Mouse (Mus musculus) embryonic facial prominence, embryonic 10.5 days (tissue): ENCODE measurements around the gene Iqce. TPM values are rescaled to one million over a fixed set of nuclear protein-coding genes. Genes with fewer than 3 reads are reported as not detected.
"Not testable (repeated sequence)": the region's sequence is repeated elsewhere in the genome, so short reads cannot be mapped to it uniquely, and the experiment has no call there.

ENCODE experiments used
- DNase-seq: peaks from one replicate; pipeline ENCODE4 v3.0.0-alpha.2; 2017; ENCODE audit warnings: low spot score
- H3K27ac ChIP-seq: fragments of 300-500 bp; sonication (generic); replicated peaks from 2 replicates; pipeline ENCODE4 v1.5.1; 2016; ENCODE audit warnings: mild to moderate bottlenecking
- H3K27me3 ChIP-seq: fragments of 300-500 bp; sonication (generic); replicated peaks from 2 replicates; pipeline ENCODE4 v1.6.1; 2016; ENCODE audit warnings: low read depth, mild to moderate bottlenecking; ENCODE audit not compliant: poor library complexity, severe bottlenecking
- H3K36me3 ChIP-seq: fragments of 300-500 bp; sonication (generic); replicated peaks from 2 replicates; pipeline ENCODE4 v1.6.1; 2016; ENCODE audit warnings: mild to moderate bottlenecking, moderate library complexity
- H3K4me1 ChIP-seq: fragments of 300-500 bp; sonication (generic); 2 replicates; pipeline ENCODE4 v1.6.1; 2016
- H3K4me3 ChIP-seq: fragments of 300-500 bp; sonication (generic); 2 replicates; pipeline ENCODE4 v1.5.1; 2016; ENCODE audit warnings: mild to moderate bottlenecking, moderate library complexity
- H3K9me3 ChIP-seq: fragments of 300-500 bp; sonication (generic); 2 replicates; pipeline ENCODE4 v1.6.1; 2016; ENCODE audit warnings: mild to moderate bottlenecking
- WGBS: fragments of 180-500 bp; shearing (Covaris S2); methylation state at CpG from one replicate; pipeline ENCODE4 v1.1.7; 2016; 5-methylcytosine and 5-hydroxymethylcytosine counted together
- polyA plus RNA-seq: library from polyadenylated mRNA; unstranded; fragments of >200 nt; fragmentation: Nextera tagmentation; extraction: Ambion mirVana; gene quantifications from 2 replicates; pipeline ENCODE4 v1.2.1, GENCODE M21; 2016

Gene Iqce
- polyA plus RNA-seq, 1 experiment from 2014 or later: 28.2 TPM

DNA sequence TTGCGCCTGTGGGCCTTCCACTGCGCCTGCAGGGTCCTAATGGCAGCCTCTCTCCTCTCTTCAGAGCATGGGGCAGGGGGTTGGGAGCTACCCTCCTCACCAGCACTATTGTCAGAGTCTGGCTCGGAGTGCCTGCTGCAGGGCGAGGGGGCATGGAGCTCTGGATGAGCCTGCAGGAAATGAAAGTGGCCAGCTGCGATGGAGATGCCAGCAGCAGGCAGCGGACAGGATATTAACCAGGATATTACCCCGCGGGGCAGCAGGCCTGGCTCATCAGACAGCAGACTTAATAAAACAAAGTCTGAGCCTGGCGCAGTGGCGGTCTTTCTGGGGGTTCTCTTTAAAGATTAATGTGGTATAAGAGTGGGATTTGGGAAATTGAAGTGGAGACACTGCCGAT lies 27.1 kb downstream of the Iqce start:
- H3K9me3 ChIP-seq: no peaks in the 10 kb centered on the region
- no peak for DNase-seq
- H3K27ac ChIP-seq: 0 out of 2 replicates have a peak overlapping the region, but pooled peaks have one; percentile 14
- H3K4me3 ChIP-seq: no peak overlapping the region
- 92% methylated on average over 11 of the region's 11 CpGs for WGBS
- H3K36me3 ChIP-seq: peaks cover 81% of the 10 kb centered on the region
- no peaks in the 10 kb centered on the region for H3K27me3 ChIP-seq
- H3K4me1 ChIP-seq: peaks cover 2% of the 10 kb centered on the region; the same call in 1 of the 2 replicates

DNA sequence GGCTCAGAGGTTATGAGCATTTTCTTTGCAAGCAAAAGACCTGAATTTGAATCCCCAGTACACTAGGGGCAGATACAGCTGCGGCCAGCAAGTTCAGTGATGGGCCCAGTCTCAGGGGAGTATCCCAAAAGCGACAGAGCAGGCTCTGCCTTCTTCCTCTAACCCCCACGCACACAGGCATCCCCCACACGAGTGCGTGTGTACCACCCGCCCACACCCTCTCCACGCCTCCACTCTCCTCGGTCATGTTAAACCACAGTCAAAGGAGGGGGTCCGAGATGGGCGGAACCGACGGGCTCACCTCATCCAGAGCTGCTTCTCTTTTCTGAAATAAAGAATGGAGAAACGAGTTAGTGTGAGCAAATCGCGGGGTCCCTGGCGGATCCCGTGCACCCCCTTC lies 28.1 kb downstream of the Iqce start:
- H3K36me3 ChIP-seq: peaks cover 90% of the 10 kb centered on the region
- peaks cover 3% of the 10 kb centered on the region for H3K9me3 ChIP-seq
- 90% methylated on average over 17 of the region's 17 CpGs for WGBS

DNA sequence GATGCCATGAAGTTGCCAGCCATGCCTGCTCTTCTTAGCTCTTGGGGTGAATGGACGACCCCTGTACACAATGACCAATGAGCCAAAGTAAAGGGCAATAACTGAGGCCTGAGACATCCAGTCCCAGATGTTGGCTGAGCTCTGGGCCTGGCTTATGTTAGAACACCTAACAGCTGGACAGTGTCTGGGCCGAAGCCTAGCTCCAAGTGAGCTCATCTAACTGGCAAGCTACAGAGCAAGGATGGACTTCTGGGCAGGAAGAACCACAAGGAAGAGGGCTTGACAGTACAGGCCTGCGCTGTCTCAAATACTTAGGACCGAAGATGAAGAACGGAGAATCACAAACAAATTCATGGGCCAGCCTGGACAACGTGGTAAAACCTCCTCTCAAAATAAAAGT lies 29.6 kb downstream of the Iqce start:
- not testable (repeated sequence) for DNase-seq, H3K27ac ChIP-seq, H3K4me1 ChIP-seq, H3K4me3 ChIP-seq, H3K27me3 ChIP-seq
- H3K36me3 ChIP-seq: peaks cover 90% of the 10 kb centered on the region
- WGBS: 91% methylated on average over 6 of the region's 6 CpGs
- H3K9me3 ChIP-seq: peaks cover 10% of the 10 kb centered on the region

More for the DNA sequence above, 28.1 kb downstream of the Iqce start:
- H3K27me3 ChIP-seq: no peaks in the 10 kb centered on the region
- H3K27ac ChIP-seq: no peak overlapping the region
- no peak overlapping the region for H3K4me3 ChIP-seq
- DNase-seq: no peak
- H3K4me1 ChIP-seq: peaks cover 2% of the 10 kb centered on the region; the same call in 1 of the 2 replicates

DNA sequence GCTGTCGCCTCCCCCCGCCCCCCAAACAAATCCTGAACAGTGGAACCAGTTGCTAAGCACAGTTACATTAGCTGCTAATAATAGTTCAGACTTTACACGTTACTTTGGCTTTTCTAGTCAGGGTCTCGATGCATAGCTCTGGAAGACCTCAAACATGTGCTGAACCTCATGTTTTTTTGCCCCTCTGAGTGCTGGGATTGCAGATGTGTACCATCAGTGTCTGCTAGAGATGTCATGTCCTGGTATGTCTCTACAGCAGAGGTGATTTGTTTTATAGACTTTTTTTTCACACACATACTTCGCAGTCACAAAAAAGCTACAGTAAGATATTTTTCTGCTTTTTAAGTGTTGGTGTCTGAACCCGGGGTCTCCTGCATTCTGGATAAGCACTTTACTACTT lies 30.1 kb downstream of the Iqce start:
- H3K27ac ChIP-seq: no peak overlapping the region
- WGBS: 93% methylated on average over 6 of the region's 6 CpGs
- H3K4me1 ChIP-seq: peaks cover 4% of the 10 kb centered on the region; the same call in 1 of the 2 replicates
- no peak for DNase-seq
- peaks cover 10% of the 10 kb centered on the region for H3K9me3 ChIP-seq
- no peak overlapping the region for H3K4me3 ChIP-seq
- H3K36me3 ChIP-seq: peaks cover 90% of the 10 kb centered on the region
- no peaks in the 10 kb centered on the region for H3K27me3 ChIP-seq

DNA sequence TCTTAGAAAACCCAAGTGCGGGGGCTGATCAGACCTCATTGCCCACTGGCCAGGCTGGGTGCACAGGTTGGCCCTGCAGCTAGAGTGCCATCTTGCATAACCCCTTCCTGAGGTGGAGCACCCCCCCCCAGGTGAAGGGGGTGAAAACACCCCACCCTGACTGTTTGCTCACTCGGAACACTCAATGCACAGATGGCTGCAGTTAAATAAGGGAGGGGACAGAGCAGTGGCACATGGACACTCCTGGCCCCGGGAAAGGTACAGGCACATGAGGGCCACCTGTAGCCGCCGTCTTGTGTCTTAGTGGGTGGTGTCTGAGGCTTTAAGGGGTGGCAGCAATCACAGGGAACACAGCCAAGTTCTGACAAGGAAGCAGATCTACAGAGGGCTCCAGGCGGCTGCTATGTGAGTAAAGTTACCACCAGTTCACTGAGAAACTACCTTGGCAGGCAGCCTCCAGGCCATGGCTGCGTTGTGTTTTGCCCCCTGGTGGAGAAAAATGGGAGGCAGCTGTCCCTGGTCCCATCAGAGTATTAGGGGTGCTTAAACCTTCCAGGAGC lies 38.5 kb downstream of the Iqce start:
- 63% methylated on average over 7 of the region's 7 CpGs for WGBS
- no peak overlapping the region for H3K27ac ChIP-seq
- DNase-seq: peak; percentile 63
- H3K9me3 ChIP-seq: peaks cover 4% of the 10 kb centered on the region; the same call in 1 of the 2 replicates
- H3K36me3 ChIP-seq: peaks cover 26% of the 10 kb centered on the region
- peaks cover 34% of the 10 kb centered on the region for H3K4me1 ChIP-seq
- H3K27me3 ChIP-seq: peaks cover 12% of the 10 kb centered on the region; the same call in 1 of the 2 replicates
- no peak overlapping the region for H3K4me3 ChIP-seq

DNA sequence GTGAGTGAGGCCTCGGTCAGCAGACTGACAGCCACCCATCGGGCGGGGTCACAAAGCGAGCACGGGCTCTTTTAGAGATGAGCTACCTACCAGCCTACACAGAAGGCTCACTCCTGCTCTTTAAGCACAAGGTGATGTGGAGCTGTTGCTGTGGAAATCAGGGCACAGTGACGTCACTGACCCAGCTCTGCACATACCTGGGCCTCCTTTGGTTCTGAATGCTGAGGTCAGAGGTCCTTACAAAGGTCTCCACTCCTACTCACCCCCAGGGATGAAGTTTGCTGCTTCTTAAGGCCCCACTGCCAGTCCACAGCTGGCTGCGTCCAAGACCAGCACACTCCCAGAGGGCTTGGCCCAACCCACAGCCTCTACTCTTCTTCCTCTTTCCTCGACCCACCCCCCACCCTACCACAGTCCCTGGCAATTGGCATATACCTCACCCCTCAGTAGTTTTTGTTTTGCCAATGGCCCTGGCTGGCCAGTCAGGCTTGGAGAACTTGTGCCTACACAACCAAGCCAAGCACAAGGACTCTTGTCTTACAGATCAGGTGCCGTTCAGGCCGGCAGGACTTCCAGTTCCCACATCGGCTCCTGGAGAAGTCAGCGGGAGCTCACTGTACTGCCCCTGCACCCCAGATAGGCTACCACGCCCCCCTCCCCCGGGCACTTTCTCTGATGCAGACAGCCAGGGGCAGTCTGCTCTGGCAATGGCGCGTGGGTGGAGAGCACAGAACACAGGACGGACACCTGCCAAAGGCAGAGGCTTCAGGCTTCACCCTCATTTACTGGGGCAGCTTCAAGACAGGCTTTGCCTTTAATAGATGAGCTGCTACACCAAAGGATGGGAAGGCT lies 39.2 kb downstream of the Iqce start:
- 69% methylated on average over 17 of the region's 17 CpGs for WGBS
- Histone ChIP-seq H3K36me3 (peaks cover 19% of the 10 kb centered on the region), H3K27ac (0 out of 2 replicates have a peak overlapping the region, but pooled peaks have one; percentile 30)

DNA sequence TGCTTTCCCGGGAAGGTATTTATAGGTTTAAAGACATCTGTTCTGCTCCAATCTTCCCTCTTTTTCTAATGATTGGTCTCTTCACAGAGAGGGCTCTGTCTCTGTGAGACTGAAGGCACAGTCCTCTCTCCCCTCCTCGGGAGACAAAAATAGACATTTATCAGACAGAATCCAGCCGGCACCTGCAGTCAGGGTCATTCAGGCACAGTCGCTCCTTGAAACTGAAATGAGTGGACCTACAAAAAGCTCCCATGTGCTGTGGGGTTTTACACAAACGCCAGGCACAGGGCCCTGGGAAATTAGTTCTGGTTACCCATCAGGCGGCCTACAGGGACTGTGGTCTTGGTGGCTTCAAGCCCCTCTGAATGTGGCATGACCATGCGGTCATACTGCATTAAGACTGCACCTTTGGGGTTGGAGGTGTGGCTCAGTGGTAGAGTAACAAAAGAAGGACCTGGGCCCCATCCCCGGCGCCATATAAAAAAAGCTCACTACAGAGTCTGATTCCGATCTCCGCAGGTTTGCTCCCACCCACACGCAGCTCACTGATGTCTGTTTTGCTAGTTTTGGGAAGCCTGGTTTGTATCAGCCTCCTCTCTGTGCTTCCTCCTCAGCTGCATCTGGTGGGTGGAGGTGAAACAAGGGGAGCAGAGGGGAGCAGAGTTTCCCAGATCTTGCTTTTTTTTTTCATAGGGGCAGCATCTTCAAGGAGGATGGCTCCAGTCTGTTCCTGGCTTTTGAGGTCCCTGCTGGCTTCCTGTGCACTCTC lies 40.1 kb downstream of the Iqce start:
- Histone ChIP-seq H3K27ac (0 out of 2 replicates have a peak overlapping the region, but pooled peaks have one; percentile 30), H3K27me3 (peaks cover 12% of the 10 kb centered on the region; the same call in 1 of the 2 replicates)
- WGBS: 74% methylated on average over 12 of the region's 12 CpGs

More for the DNA sequence above, 39.2 kb downstream of the Iqce start:
- no peak for DNase-seq
- peaks cover 34% of the 10 kb centered on the region for H3K4me1 ChIP-seq
- no peak overlapping the region for H3K4me3 ChIP-seq
- H3K27me3 ChIP-seq: peaks cover 12% of the 10 kb centered on the region; the same call in 1 of the 2 replicates
- no peaks in the 10 kb centered on the region for H3K9me3 ChIP-seq

DNA sequence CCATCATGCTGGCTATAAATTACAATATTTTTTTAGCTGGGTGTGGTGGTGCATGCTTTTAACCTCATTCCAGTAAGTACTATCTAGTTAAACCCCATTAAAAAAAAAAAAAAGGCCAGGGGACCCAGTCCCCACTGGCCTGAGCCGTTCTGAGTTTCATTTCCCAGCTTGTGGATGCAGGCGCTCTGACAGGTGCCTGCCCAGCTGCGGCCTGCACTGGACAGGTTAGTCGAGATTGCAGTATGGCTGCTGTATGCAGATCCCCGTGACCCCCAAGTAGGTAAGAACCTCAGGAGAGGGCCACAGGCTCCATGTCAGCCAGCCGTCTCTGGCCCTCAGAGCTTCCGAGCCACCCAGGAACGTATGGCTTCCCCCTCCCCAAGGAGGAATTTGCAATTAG lies 40.8 kb downstream of the Iqce start:
- Histone ChIP-seq H3K27me3 (peaks cover 12% of the 10 kb centered on the region; the same call in 1 of the 2 replicates), H3K27ac (no peak overlapping the region), H3K4me3 (no peak overlapping the region), H3K36me3 (peaks cover 8% of the 10 kb centered on the region), H3K4me1 (peaks cover 36% of the 10 kb centered on the region), H3K9me3 (no peaks in the 10 kb centered on the region)
- 76% methylated on average over 8 of the region's 8 CpGs for WGBS
- no peak for DNase-seq

More for the DNA sequence above, 40.1 kb downstream of the Iqce start:
- DNase-seq: no peak
- Histone ChIP-seq H3K4me3 (no peak overlapping the region), H3K9me3 (no peaks in the 10 kb centered on the region), H3K36me3 (peaks cover 10% of the 10 kb centered on the region), H3K4me1 (peaks cover 36% of the 10 kb centered on the region)

DNA sequence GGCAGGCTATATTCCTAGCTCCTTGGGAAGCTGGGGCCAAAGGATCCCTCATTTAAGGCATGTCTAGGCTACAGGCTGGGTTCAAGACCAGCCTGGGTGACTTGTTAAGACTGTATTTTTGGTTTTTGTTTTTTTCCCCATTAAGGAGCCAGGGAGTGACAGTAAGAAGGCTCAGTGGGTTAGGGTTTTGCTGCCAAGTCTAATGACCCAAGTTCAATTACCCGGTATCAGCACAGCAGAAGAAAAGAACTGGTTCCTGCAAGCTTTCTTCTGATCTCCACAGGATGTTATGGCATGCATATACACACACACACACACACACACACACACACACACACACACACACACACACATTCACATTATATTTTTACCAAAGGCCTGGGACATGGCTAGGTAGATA lies 41.8 kb downstream of the Iqce start:
- Histone ChIP-seq H3K36me3 (peaks cover 2% of the 10 kb centered on the region; the same call in 1 of the 2 replicates), H3K9me3 (no peaks in the 10 kb centered on the region), H3K27ac (no peak overlapping the region), H3K4me1 (peaks cover 36% of the 10 kb centered on the region), H3K4me3 (no peak overlapping the region), H3K27me3 (peaks cover 12% of the 10 kb centered on the region; the same call in 1 of the 2 replicates)
- WGBS: 86% methylated on average over 1 of the region's 1 CpGs
- DNase-seq: no peak

DNA sequence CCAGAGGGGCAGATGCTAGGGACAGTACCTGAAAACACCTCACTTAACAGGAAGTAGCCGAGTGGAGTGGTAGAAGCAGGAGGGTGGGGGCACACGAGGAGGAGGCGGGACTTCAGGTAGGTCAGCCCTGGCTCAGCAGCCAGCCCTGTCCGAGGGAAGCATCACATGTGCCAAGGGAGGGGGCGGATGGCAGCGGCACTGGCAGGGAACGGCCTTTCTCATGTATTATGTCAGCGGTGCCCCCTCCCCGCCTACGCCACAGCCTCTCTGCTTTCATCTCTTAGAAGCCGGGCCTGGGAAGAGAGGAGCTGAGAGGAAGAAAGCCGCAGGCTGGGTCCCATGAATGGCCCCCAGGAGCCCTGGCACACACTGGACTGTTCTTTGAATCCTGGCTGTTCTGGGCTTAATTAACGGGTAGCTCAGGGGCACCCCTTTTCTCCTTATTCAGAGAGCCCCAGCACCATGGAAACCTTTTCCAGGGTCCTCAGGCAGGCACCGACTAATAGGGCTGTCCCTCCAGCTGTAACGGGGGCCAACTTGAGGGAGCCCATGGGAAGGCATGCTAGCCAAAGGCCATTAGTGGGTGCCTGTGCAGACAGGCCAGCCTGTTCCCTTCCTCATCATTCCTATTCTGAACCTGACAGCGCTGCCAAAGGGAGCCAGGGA lies 42.4 kb downstream of the Iqce start:
- peaks cover 36% of the 10 kb centered on the region for H3K4me1 ChIP-seq
- H3K4me3 ChIP-seq: 0 out of 2 replicates have a peak overlapping the region, but pooled peaks have one; percentile 8
- peaks cover 12% of the 10 kb centered on the region; the same call in 1 of the 2 replicates for H3K27me3 ChIP-seq
- no peaks in the 10 kb centered on the region for H3K9me3 ChIP-seq
- 41% methylated on average over 16 of the region's 16 CpGs for WGBS
- no peaks in the 10 kb centered on the region for H3K36me3 ChIP-seq
- no peak for DNase-seq
- peak overlapping the region; percentile 19; the same call in 1 of the 2 replicates for H3K27ac ChIP-seq

DNA sequence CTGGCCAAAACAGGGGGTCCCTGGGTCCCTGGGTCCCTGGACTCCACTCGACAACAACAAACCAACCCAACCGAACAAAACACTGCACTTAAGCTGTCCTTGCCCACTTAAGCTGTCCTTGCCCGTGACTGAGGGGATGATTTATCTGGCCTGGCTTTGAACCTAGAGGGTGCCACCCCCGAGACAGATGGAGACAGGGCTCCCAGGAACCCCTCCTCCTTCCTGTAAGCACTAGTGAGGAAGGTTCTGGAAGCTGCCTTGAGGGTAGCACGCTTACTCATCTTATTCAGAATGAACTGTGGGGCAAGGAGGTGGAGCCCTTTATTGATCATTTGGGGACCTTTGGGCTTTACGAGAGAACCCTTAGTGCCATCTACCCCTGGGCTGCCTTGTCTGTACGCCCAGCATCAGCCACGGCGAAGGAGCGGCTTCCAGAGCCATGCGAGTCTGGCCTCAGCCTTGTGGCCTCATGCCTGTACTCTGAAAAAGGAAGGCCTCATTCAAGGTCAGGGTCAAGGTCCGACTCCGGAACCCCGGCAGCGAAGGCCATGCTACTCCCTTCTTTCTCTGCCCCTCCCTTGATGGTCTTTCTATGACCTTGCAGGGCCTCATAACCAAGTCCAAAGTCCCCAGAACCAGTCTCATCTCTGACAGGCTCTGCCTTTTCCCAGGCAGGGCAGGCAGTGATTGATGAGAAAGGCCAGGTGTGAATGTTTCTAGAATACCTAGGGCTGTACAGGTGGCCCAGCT lies 47.9 kb downstream of the Iqce start:
- H3K27ac ChIP-seq: no peak overlapping the region

More for the DNA sequence above, 47.9 kb downstream of the Iqce start:
- whole genome bisulfite sequencing: 86% methylated on average over 15 of the region's 15 CpGs
- H3K9me3 ChIP-seq: no peaks in the 10 kb centered on the region
- DNase-seq: no peak
- no peak overlapping the region for H3K4me3 ChIP-seq
- 0 out of 2 replicates have a peak, but pooled peaks cover 2% of the 10 kb centered on the region for H3K27me3 ChIP-seq
- H3K4me1 ChIP-seq: peaks cover 15% of the 10 kb centered on the region
- no peaks in the 10 kb centered on the region for H3K36me3 ChIP-seq
